Mouse (Mus musculus) lung, adult 2 months (tissue): ENCODE results near the gene Gal3st2c. TPM values are rescaled to one million over a fixed set of nuclear protein-coding genes. Genes with fewer than 3 reads are reported as not detected.
"Not testable (repeated sequence)": the region's sequence is repeated elsewhere in the genome, so short reads cannot be mapped to it uniquely, and the experiment has no call there.

Experiments
- DNase-seq: peaks from one replicate; pipeline ENCODE4 v3.0.0; 2022
- H3K4me1 ChIP-seq: fragments of 200-500 bp; 2 replicates; pipeline ENCODE4 v1.6.1; 2011; ENCODE audit warnings: low read length; ENCODE audit not compliant: control insufficient read depth, insufficient read depth
- H3K4me3 ChIP-seq: fragments of 200-500 bp; replicated peaks from 2 replicates; pipeline ENCODE3; 2011; ENCODE audit warnings: low read depth, mild to moderate bottlenecking, control low read depth, low read length; ENCODE audit errors: extremely low read depth
- CTCF ChIP-seq: fragments of 200-500 bp; IDR thresholded peaks from 2 replicates; pipeline ENCODE4 v1.5.1; 2011; ENCODE audit warnings: mild to moderate bottlenecking, low read length, control low read depth; ENCODE audit not compliant: insufficient read depth
- POLR2A ChIP-seq: fragments of 200-500 bp; IDR thresholded peaks from 2 replicates; pipeline ENCODE4 v1.6.1; 2011; ENCODE audit warnings: low read depth, mild to moderate bottlenecking, control low read depth, low read length, borderline replicate concordance; ENCODE audit errors: extremely low read depth
- WGBS: fragments of 180-500 bp; shearing (Covaris S2); methylation state at CpG from one replicate; pipeline ENCODE4 v1.1.7; 2018; 5-methylcytosine and 5-hydroxymethylcytosine counted together
- polyA plus RNA-seq: library from polyadenylated mRNA; depleted of rRNA; stranded (reverse); fragments of >200 nt; gene quantifications from 2 replicates; pipeline ENCODE4 v1.2.3, GENCODE M21; 2012; rRNA removed

Gene Gal3st2c
- polyA plus RNA-seq = 0.03 TPM in 1 of 2 replicates, not detected in the other

- not testable (repeated sequence) for H3K4me3 ChIP-seq, DNase-seq, H3K4me1 ChIP-seq
- WGBS = 83% methylated on average over 8 of the region's 8 CpGs
Measured at GRCm38 (mm10) chr1:93990209-93990608, at the start of gene Gal3st2c. Gene Gal3st2c (plus strand): TSS chr1:93990509.

GRCm38 (mm10) chr1:93949087-93949486 is 41.2 kb upstream of the Gal3st2c start:
- no CpG with 5 or more reads among the region's 11 CpGs for WGBS
- not testable (repeated sequence) for DNase-seq, H3K4me3 ChIP-seq

GRCm38 (mm10) chr1:93966489-93966888 is 23.8 kb upstream of the Gal3st2c start:
- not testable (repeated sequence) for H3K4me3 ChIP-seq, H3K4me1 ChIP-seq, DNase-seq
- WGBS = no CpG with 5 or more reads among the region's 1 CpGs

More at GRCm38 (mm10) chr1:93949087-93949486, 41.2 kb upstream of the Gal3st2c start:
- H3K4me1 ChIP-seq = not testable (repeated sequence)

GRCm38 (mm10) chr1:93970380-93970779 is 19.9 kb upstream of the Gal3st2c start:
- H3K4me1 ChIP-seq, H3K4me3 ChIP-seq, DNase-seq: not testable (repeated sequence)
- 56% methylated on average over 5 of the region's 5 CpGs for WGBS

- no CpG with 5 or more reads among the region's 4 CpGs for WGBS
- DNase-seq, H3K4me3 ChIP-seq, H3K4me1 ChIP-seq: not testable (repeated sequence)
Measured at GRCm38 (mm10) chr1:93970797-93971196, 19.5 kb upstream of the Gal3st2c start.

- H3K4me3 ChIP-seq, DNase-seq, H3K4me1 ChIP-seq: not testable (repeated sequence)
- 56% methylated on average over 3 of the region's 4 CpGs for WGBS
Measured at GRCm38 (mm10) chr1:93975764-93976163, 14.5 kb upstream of the Gal3st2c start.

- not testable (repeated sequence) for H3K4me1 ChIP-seq, H3K4me3 ChIP-seq, DNase-seq
- no CpG with 5 or more reads among the region's 7 CpGs for WGBS
Measured at GRCm38 (mm10) chr1:93978287-93978686, 12.0 kb upstream of the Gal3st2c start.

- not testable (repeated sequence) for H3K4me1 ChIP-seq, DNase-seq, H3K4me3 ChIP-seq
- no CpG with 5 or more reads among the region's 2 CpGs for WGBS
Measured at GRCm38 (mm10) chr1:93980932-93981331, 9.4 kb upstream of the Gal3st2c start.

GRCm38 (mm10) chr1:93986167-93986566 is 4.1 kb upstream of the Gal3st2c start:
- TF ChIP-seq CTCF = no peak
- no peak for TF ChIP-seq POLR2A
- no peak overlapping the region for H3K4me3 ChIP-seq
- WGBS = 81% methylated on average over 3 of the region's 3 CpGs
- DNase-seq = no peak
- no peaks in the 10 kb centered on the region for H3K4me1 ChIP-seq

GRCm38 (mm10) chr1:93988786-93989185 is 1.5 kb upstream of the Gal3st2c start:
- 47% methylated on average over 3 of the region's 3 CpGs for WGBS
- no peak for DNase-seq
- H3K4me1 ChIP-seq = no peaks in the 10 kb centered on the region
- TF ChIP-seq CTCF (no peak), POLR2A (no peak)
- no peak overlapping the region for H3K4me3 ChIP-seq

GRCm38 (mm10) chr1:93991068-93991467 is 759 bp downstream of the Gal3st2c start:
- H3K4me3 ChIP-seq, DNase-seq, H3K4me1 ChIP-seq: not testable (repeated sequence)
- WGBS = 49% methylated on average over 2 of the region's 2 CpGs

GRCm38 (mm10) chr1:93991491-93991890 is 1.2 kb downstream of the Gal3st2c start:
- WGBS = 62% methylated on average over 3 of the region's 3 CpGs
- H3K4me3 ChIP-seq, H3K4me1 ChIP-seq, DNase-seq: not testable (repeated sequence)
